Mouse (Mus musculus) ES-E14 (cell line): ENCODE measurements around the gene Tmem88b. TPM values are rescaled to one million over a fixed set of nuclear protein-coding genes. Genes with fewer than 3 reads are reported as not detected.

Source experiments
- DNase-seq: peaks from one replicate; pipeline ENCODE4 v3.0.0-alpha.2; 2013; ENCODE audit warnings: low read depth, low spot score
- H3K27ac ChIP-seq: 2 replicates; pipeline ENCODE4 v1.5.1; 2012; ENCODE audit warnings: low read depth, mild to moderate bottlenecking, low read length, moderate library complexity, mixed read lengths; ENCODE audit not compliant: poor library complexity, insufficient read depth, severe bottlenecking
- H3K36me3 ChIP-seq: 2 replicates; pipeline ENCODE4 v1.6.1; 2012; ENCODE audit warnings: mild to moderate bottlenecking, low read length, moderate library complexity, mixed read lengths; ENCODE audit not compliant: control insufficient read depth, poor library complexity, insufficient read depth, severe bottlenecking
- H3K4me1 ChIP-seq, 2 experiments: fragments of 150-350 bp in 1 of 2; sonication (generic) in 1 of 2; 2 replicates each; pipeline ENCODE4 v1.6.1; 2012; ENCODE audit warnings: low read length in 2 of 2, mild to moderate bottlenecking in 1 of 2, mixed read lengths in 1 of 2; ENCODE audit not compliant: control insufficient read depth in 2 of 2, insufficient read depth in 2 of 2, poor library complexity in 1 of 2
- H3K4me3 ChIP-seq, 2 experiments: fragments of 150-350 bp in 1 of 2; sonication (generic) in 1 of 2; 2 replicates each; pipeline ENCODE4 v1.5.1; 2012; ENCODE audit warnings: low read length in 2 of 2, low read depth in 1 of 2, mild to moderate bottlenecking in 1 of 2, mixed read lengths in 1 of 2; ENCODE audit not compliant: insufficient read depth in 1 of 2, poor library complexity in 1 of 2, severe bottlenecking in 1 of 2
- H3K9ac ChIP-seq: 2 replicates; pipeline ENCODE4 v1.6.1; 2012; ENCODE audit warnings: low read depth, mild to moderate bottlenecking, low read length, mixed read lengths; ENCODE audit not compliant: poor library complexity, insufficient read depth, severe bottlenecking
- H3K9me3 ChIP-seq: fragments of 150-350 bp; sonication (generic); 2 replicates; pipeline ENCODE4 v1.6.1; 2012; ENCODE audit warnings: low read depth, mild to moderate bottlenecking, low read length; ENCODE audit not compliant: control insufficient read depth, insufficient read depth
- CHD2 ChIP-seq: IDR thresholded peaks from 2 replicates; pipeline ENCODE4 v1.6.1; 2014; ENCODE audit warnings: mild to moderate bottlenecking, low read depth, low read length, inconsistent platforms
- HCFC1 ChIP-seq: IDR thresholded peaks from 2 replicates; pipeline ENCODE4 v1.6.1; 2012; ENCODE audit warnings: low read length, inconsistent platforms, borderline replicate concordance; ENCODE audit not compliant: insufficient read depth
- MAFK ChIP-seq: IDR thresholded peaks from 2 replicates; pipeline ENCODE4 v1.6.1; 2014; ENCODE audit warnings: mild to moderate bottlenecking, low read depth, low read length, inconsistent platforms; ENCODE audit not compliant: insufficient read depth
- ZC3H11A ChIP-seq: IDR thresholded peaks from 2 replicates; pipeline ENCODE4 v1.6.1; 2012; ENCODE audit warnings: low read depth, mild to moderate bottlenecking, inconsistent platforms, low read length, borderline replicate concordance
- ZNF384 ChIP-seq: IDR thresholded peaks from 2 replicates; pipeline ENCODE4 v1.6.1; 2012; ENCODE audit warnings: low read depth, low read length, inconsistent platforms
- in situ Hi-C, 2 experiments: fragments of 600-800 bp; cut with MboI; formaldehyde crosslinking; loops; one replicate each; pipeline ENCODE4 v1.15.1; 2025; ENCODE audit warnings: low sequenced_read_pairs in 2 of 2, inconsistent platforms in 1 of 2; ENCODE audit not compliant: unreplicated experiment in 2 of 2
- total RNA-seq: library from RNA; depleted of rRNA; stranded (reverse); fragments of 300-350 nt; gene quantifications from 2 replicates; pipeline ENCODE4 v1.2.3, GENCODE M21; 2012

Tmem88b gene
- total RNA-seq, 1 experiment = 0.09 TPM

DNA sequence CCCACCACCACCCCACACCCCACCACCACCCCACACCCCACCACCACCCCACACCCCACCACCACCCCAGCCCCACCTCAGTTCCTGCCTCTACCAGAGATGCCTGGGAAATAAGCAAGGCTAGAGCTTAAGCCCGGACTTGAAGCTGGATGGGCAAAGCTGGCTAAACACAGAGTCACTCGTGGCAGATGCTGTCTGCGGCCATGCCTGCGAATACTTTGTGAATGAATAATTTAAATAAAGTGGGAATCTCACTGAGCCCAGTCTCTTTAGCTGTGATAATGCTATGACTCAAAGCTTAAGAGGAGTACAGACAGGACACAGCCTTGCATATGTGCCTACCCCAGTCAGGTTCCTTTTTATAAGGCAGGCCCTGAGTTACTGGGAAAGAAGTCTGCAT, 6.2 kb downstream of the Tmem88b start:
- Histone ChIP-seq H3K4me3 (no peak overlapping the region), H3K9me3 (no peaks in the 10 kb centered on the region), H3K9ac (no peak overlapping the region), H3K4me1 (peaks cover 9 to 20% of the 10 kb centered on the region in 2 experiments; a peak in 3 of 4 replicates), H3K36me3 (no peaks in the 10 kb centered on the region), H3K27ac (no peak overlapping the region)
- TF ChIP-seq CHD2 (no peak), HCFC1 (no peak), ZC3H11A (no peak), MAFK (no peak), ZNF384 (no peak)
- in situ Hi-C loops = no loop called here
- no peak for DNase-seq

DNA sequence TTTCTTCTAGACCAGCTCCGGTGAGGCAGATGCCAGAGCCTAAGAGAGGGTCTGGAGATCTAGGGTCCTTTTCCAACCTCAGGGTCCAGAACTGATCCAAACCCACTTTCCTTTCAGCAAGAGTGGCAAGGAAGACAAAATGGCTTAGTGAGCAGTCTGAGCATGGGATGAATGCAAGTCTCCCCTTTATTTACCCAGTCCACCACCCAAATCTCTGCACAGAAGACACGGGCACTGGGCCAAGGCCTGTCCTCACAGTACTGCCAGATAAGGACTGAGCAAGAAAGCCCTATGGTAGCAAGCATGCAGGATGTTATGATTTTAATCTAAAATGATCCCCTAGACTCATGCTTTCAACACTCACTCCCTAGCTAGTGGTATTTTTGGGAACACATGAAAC, 7.9 kb downstream of the Tmem88b start:
- Histone ChIP-seq H3K9ac (no peak overlapping the region), H3K27ac (no peak overlapping the region), H3K36me3 (no peaks in the 10 kb centered on the region), H3K4me1 (peaks cover 9 to 17% of the 10 kb centered on the region in 2 experiments; a peak in 3 of 4 replicates), H3K4me3 (no peak overlapping the region), H3K9me3 (no peaks in the 10 kb centered on the region)
- TF ChIP-seq HCFC1 (no peak), ZC3H11A (no peak), MAFK (no peak), ZNF384 (no peak), CHD2 (no peak)
- in situ Hi-C loops = no loop called here
- DNase-seq = no peak

DNA sequence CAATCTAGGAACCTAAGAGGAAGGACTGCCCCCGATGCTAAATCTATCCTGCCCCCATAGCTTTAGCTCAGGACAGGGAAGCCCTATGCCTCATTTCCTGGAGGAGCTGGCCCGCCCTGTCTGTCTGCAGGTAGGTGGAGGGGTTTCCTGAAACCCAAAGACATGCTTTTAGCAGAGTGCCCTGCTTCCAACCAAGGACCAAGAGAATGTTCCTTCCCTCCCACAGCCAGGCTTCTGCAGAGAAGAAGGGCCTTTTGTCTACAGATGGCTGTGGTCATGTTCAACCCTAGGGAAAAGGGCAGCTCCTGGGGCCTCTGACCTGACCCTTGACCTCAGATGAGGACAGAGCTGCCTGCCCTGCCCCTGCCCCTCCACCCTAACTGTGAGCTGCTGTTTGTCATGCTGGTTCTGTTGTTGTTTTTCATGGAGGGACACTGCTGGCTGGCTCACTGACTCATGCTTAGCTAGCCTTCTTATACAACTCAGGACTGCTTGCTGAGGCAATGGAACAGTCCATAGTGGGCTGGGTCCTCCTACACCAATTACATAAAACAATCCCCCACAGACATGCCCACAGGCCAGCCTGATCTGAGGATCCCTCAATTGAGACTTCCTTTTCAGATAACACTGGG, 8.9 kb downstream of the Tmem88b start:
- TF ChIP-seq MAFK (no peak), CHD2 (no peak), ZC3H11A (no peak), HCFC1 (no peak), ZNF384 (no peak)
- Histone ChIP-seq H3K4me1 (peaks cover 9 to 17% of the 10 kb centered on the region in 2 experiments; a peak in 3 of 4 replicates), H3K4me3 (no peak overlapping the region), H3K9me3 (no peaks in the 10 kb centered on the region), H3K27ac (no peak overlapping the region), H3K36me3 (no peaks in the 10 kb centered on the region), H3K9ac (no peak overlapping the region)
- in situ Hi-C loops = no loop called here
- DNase-seq = no peak

DNA sequence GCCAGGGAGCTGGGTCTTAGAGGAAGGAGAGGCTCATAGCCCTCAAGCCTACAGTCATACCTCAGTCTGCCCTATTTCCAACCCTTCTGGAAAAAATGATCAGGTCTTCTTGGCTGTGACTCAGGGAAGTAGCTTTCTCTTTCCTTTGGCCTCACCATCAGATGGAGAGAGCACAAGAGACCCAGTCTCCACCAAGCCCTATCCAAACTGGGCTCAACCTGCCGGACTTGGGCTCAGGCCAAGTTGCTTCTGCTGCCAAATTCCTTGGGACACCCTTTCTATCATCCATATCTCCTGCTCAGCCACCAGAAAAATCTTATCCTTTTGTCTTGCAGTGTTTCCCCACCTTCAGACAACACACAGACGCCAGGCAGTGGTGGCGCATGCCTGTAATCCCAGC, 9.8 kb downstream of the Tmem88b start:
- Histone ChIP-seq H3K4me3 (no peak overlapping the region), H3K9me3 (no peaks in the 10 kb centered on the region), H3K9ac (no peak overlapping the region), H3K4me1 (peaks cover 9 to 17% of the 10 kb centered on the region in 2 experiments; a peak in 3 of 4 replicates), H3K27ac (no peak overlapping the region), H3K36me3 (no peaks in the 10 kb centered on the region)
- DNase-seq = no peak
- in situ Hi-C loops = no loop called here
- TF ChIP-seq MAFK = no peak
- TF ChIP-seq ZC3H11A = no peak
- no peak for TF ChIP-seq CHD2
- TF ChIP-seq HCFC1 = no peak
- TF ChIP-seq ZNF384 = no peak
